Mouse (Mus musculus): ENCODE results near the gene Zbtb48.
A peak's percentile ranks its signal among the peaks of the same experiment; 100 is the strongest.

The Zbtb48 gene

GRCm38 (mm10) chr4:152006812-152007211, 20.7 kb downstream of the Zbtb48 start:
- Histone ChIP-seq H3K9me3 (ENCODE audit: low read length) (no peaks in the 10 kb centered on the region), H3K4me1 (replicated peaks; ENCODE audit: low read depth, low read length) (peaks cover 61% of the 10 kb centered on the region), H3K27me3 (ENCODE audit: insufficient read depth, low read length) (peaks cover 20% of the 10 kb centered on the region), H3K4me3 (replicated peaks; ENCODE audit: low read length) (0 out of 2 replicates have a peak overlapping the region, but pooled peaks have one; percentile 96), H3K36me3 (ENCODE audit: insufficient read depth, low read length) (peaks cover 17% of the 10 kb centered on the region)
- TF ChIP-seq CTCF (conservative IDR thresholded peaks at IDR 0.05; ENCODE audit: low read length) (no peak), NANOG (IDR thresholded peaks at IDR 0.05; ENCODE audit: borderline replicate concordance, low read length) (no peak), POU5F1 (IDR thresholded peaks at IDR 0.05; ENCODE audit: borderline replicate concordance, low read length) (no peak)

DNA sequence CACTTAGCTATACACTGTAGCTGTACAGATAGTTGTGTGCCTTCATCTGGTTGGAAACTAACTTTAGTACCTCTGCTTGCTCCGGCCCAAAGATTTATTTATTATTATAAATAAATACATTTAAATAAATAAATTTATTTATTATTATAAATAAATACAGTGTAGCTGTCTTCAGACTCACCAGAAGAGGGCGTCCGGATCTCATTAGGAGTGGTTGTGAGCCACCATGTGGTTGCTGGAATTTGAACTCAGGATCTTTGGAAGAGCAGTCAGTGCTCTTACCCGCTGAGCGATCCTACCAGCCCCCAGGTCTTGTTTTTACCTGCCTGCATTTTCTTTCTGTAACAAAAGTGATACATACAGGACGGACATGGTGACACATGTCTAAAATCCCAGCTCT, 21.3 kb downstream of the Zbtb48 start:
- Histone ChIP-seq H3K36me3 (ENCODE audit: insufficient read depth, low read length) (peaks cover 10% of the 10 kb centered on the region), H3K9me3 (ENCODE audit: low read length) (no peaks in the 10 kb centered on the region), H3K4me1 (replicated peaks; ENCODE audit: low read depth, low read length) (peaks cover 54% of the 10 kb centered on the region), H3K27me3 (ENCODE audit: insufficient read depth, low read length) (peaks cover 20% of the 10 kb centered on the region), H3K4me3 (replicated peaks; ENCODE audit: low read length) (no peak overlapping the region)
- TF ChIP-seq NANOG (IDR thresholded peaks at IDR 0.05; ENCODE audit: borderline replicate concordance, low read length) (no peak), CTCF (conservative IDR thresholded peaks at IDR 0.05; ENCODE audit: low read length) (peak; percentile 25; the same call in 1 of the 2 replicates)

DNA sequence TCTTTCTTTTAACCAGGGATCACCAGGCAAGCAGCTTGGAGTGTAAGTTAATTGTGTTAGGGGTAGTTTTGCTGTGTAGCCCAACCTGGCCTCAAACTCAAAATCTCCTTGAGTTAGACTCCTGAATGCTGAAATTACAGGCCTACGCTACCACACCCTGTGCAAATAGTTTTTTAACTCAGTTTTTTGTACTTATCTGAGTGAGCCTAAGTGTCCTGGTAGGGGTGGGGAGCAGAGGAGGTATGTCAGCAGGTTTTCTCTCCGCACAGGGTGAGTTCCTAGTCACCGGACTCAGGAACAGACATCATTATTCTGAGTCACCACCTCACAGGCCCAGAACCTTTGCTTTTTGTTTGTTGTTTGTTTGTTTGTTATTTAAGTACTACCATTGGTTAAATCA, 25.4 kb downstream of the Zbtb48 start:
- Histone ChIP-seq H3K4me1 (replicated peaks; ENCODE audit: low read depth, low read length) (peaks cover 60% of the 10 kb centered on the region), H3K27me3 (ENCODE audit: insufficient read depth, low read length) (peaks cover 20% of the 10 kb centered on the region), H3K36me3 (ENCODE audit: insufficient read depth, low read length) (no peaks in the 10 kb centered on the region), H3K4me3 (replicated peaks; ENCODE audit: low read length) (no peak overlapping the region), H3K9me3 (ENCODE audit: low read length) (no peaks in the 10 kb centered on the region)
- no peak for TF ChIP-seq CTCF (conservative IDR thresholded peaks at IDR 0.05; ENCODE audit: low read length)
- TF ChIP-seq NANOG (IDR thresholded peaks at IDR 0.05; ENCODE audit: borderline replicate concordance, low read length), result no peak
- TF ChIP-seq POU5F1 (IDR thresholded peaks at IDR 0.05; ENCODE audit: borderline replicate concordance, low read length), result no peak

DNA sequence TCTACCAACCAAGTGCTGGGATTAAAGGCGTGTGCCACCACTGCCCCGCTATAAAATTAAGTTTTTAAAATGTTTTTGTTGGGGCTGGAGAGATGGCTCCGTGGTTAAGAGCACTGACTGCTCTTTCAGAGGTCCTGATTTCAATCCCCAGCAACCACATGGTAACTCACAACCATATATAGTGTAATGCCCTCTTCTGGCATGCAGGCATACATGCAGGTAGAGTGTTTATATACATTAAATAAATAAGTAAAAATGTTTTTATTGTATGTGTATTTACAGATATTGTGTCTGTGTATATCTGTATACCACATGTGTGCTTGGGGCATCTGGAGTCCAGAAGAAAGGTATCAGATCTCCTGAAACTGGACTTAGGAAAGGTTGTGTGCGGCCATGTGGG, 26.1 kb downstream of the Zbtb48 start:
- H3K36me3 ChIP-seq (ENCODE audit: insufficient read depth, low read length), result no peaks in the 10 kb centered on the region
- TF ChIP-seq POU5F1 (IDR thresholded peaks at IDR 0.05; ENCODE audit: borderline replicate concordance, low read length) (no peak), NANOG (IDR thresholded peaks at IDR 0.05; ENCODE audit: borderline replicate concordance, low read length) (no peak), CTCF (conservative IDR thresholded peaks at IDR 0.05; ENCODE audit: low read length) (no peak)
- no peak overlapping the region for H3K4me3 ChIP-seq (replicated peaks; ENCODE audit: low read length)
- peaks cover 57% of the 10 kb centered on the region for H3K4me1 ChIP-seq (replicated peaks; ENCODE audit: low read depth, low read length)
- no peaks in the 10 kb centered on the region for H3K9me3 ChIP-seq (ENCODE audit: low read length)
- H3K27me3 ChIP-seq (ENCODE audit: insufficient read depth, low read length), result peaks cover 19% of the 10 kb centered on the region

DNA sequence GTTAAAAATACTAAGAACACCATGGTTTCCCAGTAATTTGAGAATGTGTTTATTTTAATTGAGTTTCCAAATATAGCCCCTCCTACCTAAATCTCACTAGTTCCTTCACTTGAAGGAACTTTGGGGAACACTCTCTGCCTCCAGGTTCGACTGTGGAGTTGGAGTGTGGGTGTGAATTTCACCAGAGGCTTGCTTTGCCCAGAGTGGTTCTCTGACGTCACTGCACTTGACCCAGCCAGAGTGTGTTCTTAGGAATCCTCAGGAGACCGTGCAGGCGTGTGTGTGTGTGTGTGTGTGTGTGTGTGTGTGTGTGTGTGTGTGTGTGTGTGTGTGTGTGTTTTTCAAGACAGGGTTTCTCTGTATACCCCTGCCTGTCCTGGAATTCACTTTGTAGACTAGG, 26.6 kb downstream of the Zbtb48 start:
- H3K27me3 ChIP-seq (ENCODE audit: insufficient read depth, low read length), result peaks cover 19% of the 10 kb centered on the region
- no peak overlapping the region for H3K4me3 ChIP-seq (replicated peaks; ENCODE audit: low read length)
- no peaks in the 10 kb centered on the region for H3K9me3 ChIP-seq (ENCODE audit: low read length)
- peaks cover 53% of the 10 kb centered on the region for H3K4me1 ChIP-seq (replicated peaks; ENCODE audit: low read depth, low read length)
- TF ChIP-seq NANOG (IDR thresholded peaks at IDR 0.05; ENCODE audit: borderline replicate concordance, low read length), result no peak
- no peak for TF ChIP-seq CTCF (conservative IDR thresholded peaks at IDR 0.05; ENCODE audit: low read length)
- no peak for TF ChIP-seq POU5F1 (IDR thresholded peaks at IDR 0.05; ENCODE audit: borderline replicate concordance, low read length)
- no peaks in the 10 kb centered on the region for H3K36me3 ChIP-seq (ENCODE audit: insufficient read depth, low read length)

DNA sequence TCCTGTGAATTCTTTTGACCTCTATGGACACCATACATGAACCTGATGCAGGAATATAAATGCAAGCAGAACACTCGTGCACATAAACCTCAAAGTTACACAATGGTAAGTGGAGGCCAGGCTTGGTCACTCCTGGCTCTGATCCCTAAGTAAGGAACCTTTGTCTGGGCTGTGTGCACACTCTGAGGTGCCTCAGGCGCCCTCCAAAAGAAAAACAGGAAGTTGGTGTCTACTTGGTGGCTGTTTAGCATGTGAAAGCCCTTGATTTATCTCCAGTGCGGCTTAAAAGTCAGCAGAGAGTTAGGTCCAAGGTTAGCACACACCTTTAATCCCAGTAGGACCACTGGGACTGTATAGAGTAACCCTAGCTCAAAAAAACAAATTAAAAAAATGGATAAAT, 28.0 kb downstream of the Zbtb48 start:
- TF ChIP-seq NANOG (IDR thresholded peaks at IDR 0.05; ENCODE audit: borderline replicate concordance, low read length) (no peak), POU5F1 (IDR thresholded peaks at IDR 0.05; ENCODE audit: borderline replicate concordance, low read length) (no peak), CTCF (conservative IDR thresholded peaks at IDR 0.05; ENCODE audit: low read length) (no peak)
- Histone ChIP-seq H3K9me3 (ENCODE audit: low read length) (no peaks in the 10 kb centered on the region), H3K4me1 (replicated peaks; ENCODE audit: low read depth, low read length) (peaks cover 44% of the 10 kb centered on the region), H3K36me3 (ENCODE audit: insufficient read depth, low read length) (no peaks in the 10 kb centered on the region), H3K27me3 (ENCODE audit: insufficient read depth, low read length) (peaks cover 24% of the 10 kb centered on the region), H3K4me3 (replicated peaks; ENCODE audit: low read length) (0 out of 2 replicates have a peak overlapping the region, but pooled peaks have one; percentile 24)

DNA sequence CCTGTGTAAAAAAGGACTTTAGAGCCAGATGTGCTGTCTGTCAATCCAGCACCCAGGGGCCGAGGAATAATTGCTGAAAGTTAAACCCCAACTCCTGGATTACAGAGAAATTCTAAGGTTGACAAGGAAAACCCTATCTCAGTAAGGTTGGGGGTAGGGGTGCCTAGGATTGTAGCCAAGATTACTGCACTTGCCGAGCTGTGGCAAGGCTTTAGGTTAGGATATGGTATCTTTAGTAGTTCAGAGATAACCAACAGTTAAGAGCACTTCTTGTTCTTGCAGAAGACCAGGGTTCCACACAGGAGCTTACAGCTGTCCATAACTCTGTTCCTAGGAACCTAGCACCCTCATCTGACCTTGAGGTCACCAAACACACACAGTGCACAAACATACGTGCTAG, 29.8 kb downstream of the Zbtb48 start:
- no peak for TF ChIP-seq NANOG (IDR thresholded peaks at IDR 0.05; ENCODE audit: borderline replicate concordance, low read length)
- no peak for TF ChIP-seq CTCF (conservative IDR thresholded peaks at IDR 0.05; ENCODE audit: low read length)
- no peak for TF ChIP-seq POU5F1 (IDR thresholded peaks at IDR 0.05; ENCODE audit: borderline replicate concordance, low read length)
- no peak overlapping the region for H3K4me3 ChIP-seq (replicated peaks; ENCODE audit: low read length)
- H3K27me3 ChIP-seq (ENCODE audit: insufficient read depth, low read length), result peaks cover 38% of the 10 kb centered on the region
- peaks cover 13% of the 10 kb centered on the region for H3K36me3 ChIP-seq (ENCODE audit: insufficient read depth, low read length)
- H3K4me1 ChIP-seq (replicated peaks; ENCODE audit: low read depth, low read length), result peaks cover 60% of the 10 kb centered on the region
- no peaks in the 10 kb centered on the region for H3K9me3 ChIP-seq (ENCODE audit: low read length)

DNA sequence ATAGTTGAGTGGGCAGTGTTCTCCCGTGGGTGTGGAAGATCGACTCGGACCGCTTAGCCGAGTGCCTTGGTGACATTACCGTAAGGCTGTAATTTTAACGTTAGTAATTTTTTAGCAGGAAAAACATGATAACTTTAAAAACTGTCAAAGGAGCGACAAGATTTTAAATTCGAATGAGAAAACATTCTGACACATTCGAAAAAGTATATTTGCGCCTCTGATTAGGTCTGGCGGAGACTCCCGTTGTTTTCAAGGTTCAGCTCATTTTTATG, 30.6 kb downstream of the Zbtb48 start:
- Histone ChIP-seq H3K4me1 (replicated peaks; ENCODE audit: low read depth, low read length) (peaks cover 68% of the 10 kb centered on the region), H3K36me3 (ENCODE audit: insufficient read depth, low read length) (peaks cover 21% of the 10 kb centered on the region), H3K9me3 (ENCODE audit: low read length) (no peaks in the 10 kb centered on the region), H3K4me3 (replicated peaks; ENCODE audit: low read length) (peak overlapping the region; percentile 86), H3K27me3 (ENCODE audit: insufficient read depth, low read length) (peaks cover 38% of the 10 kb centered on the region)
- no peak for TF ChIP-seq NANOG (IDR thresholded peaks at IDR 0.05; ENCODE audit: borderline replicate concordance, low read length)

GRCm38 (mm10) chr4:151996173-151996950, 31.1 kb downstream of the Zbtb48 start, which contains the start of gene Phf13:
Gene Phf13 (minus strand): TSS chr4:151996258.
- Histone ChIP-seq H3K4me1 (replicated peaks; ENCODE audit: low read depth, low read length) (peaks cover 73% of the 10 kb centered on the region), H3K36me3 (ENCODE audit: insufficient read depth, low read length) (peaks cover 26% of the 10 kb centered on the region), H3K9me3 (ENCODE audit: low read length) (no peaks in the 10 kb centered on the region), H3K27me3 (ENCODE audit: insufficient read depth, low read length) (peaks cover 38% of the 10 kb centered on the region), H3K4me3 (replicated peaks; ENCODE audit: low read length) (peak within 1 kb of the TSS; percentile 97)
- TF ChIP-seq CTCF (conservative IDR thresholded peaks at IDR 0.05; ENCODE audit: low read length) (no peak), POU5F1 (IDR thresholded peaks at IDR 0.05; ENCODE audit: borderline replicate concordance, low read length) (no peak), NANOG (IDR thresholded peaks at IDR 0.05; ENCODE audit: borderline replicate concordance, low read length) (no peak)
